Mouse (Mus musculus) intestine, postnatal 0 days (tissue): ENCODE data around the gene Mdga1. TPM values are rescaled to one million over a fixed set of nuclear protein-coding genes. Genes with fewer than 3 reads are reported as not detected.

ENCODE experiments used
- ATAC-seq: fragments of 200-750 bp; cut with Nextera tagmentation; 2 replicates; pipeline ENCODE4 v1.8.0; 2017; ENCODE audit warnings: mild to moderate bottlenecking, moderate TSS enrichment, moderate library complexity
- H3K27ac ChIP-seq: fragments of 300-500 bp; sonication (generic); 2 replicates; pipeline ENCODE4 v1.5.1; 2014; ENCODE audit warnings: mild to moderate bottlenecking, low read depth, low read length, moderate library complexity
- H3K27me3 ChIP-seq: fragments of 300-500 bp; sonication (generic); replicated peaks from 2 replicates; pipeline ENCODE4 v1.6.1; 2014; ENCODE audit warnings: low read length, mixed read lengths; ENCODE audit not compliant: control insufficient read depth, insufficient read depth
- H3K36me3 ChIP-seq: fragments of 300-500 bp; sonication (generic); 2 replicates; pipeline ENCODE4 v1.6.1; 2014; ENCODE audit warnings: mild to moderate bottlenecking, moderate library complexity; ENCODE audit not compliant: control insufficient read depth, insufficient read depth
- H3K4me1 ChIP-seq: fragments of 300-500 bp; sonication (generic); replicated peaks from 2 replicates; pipeline ENCODE4 v1.6.1; 2014; ENCODE audit warnings: antibody characterized with exemption, low read length, mixed read lengths; ENCODE audit not compliant: control insufficient read depth, insufficient read depth
- H3K4me2 ChIP-seq: fragments of 300-500 bp; sonication (generic); replicated peaks from 2 replicates; pipeline ENCODE4 v1.6.1; 2014; ENCODE audit warnings: low read depth, mild to moderate bottlenecking, moderate library complexity
- H3K4me3 ChIP-seq: fragments of 300-500 bp; sonication (generic); 2 replicates; pipeline ENCODE4 v1.5.1; 2014; ENCODE audit warnings: low read depth, low read length
- H3K9ac ChIP-seq: fragments of 300-500 bp; sonication (generic); 2 replicates; pipeline ENCODE4 v1.6.1; 2014; ENCODE audit warnings: mild to moderate bottlenecking, low read depth, low read length
- H3K9me3 ChIP-seq: fragments of 300-500 bp; sonication (generic); 2 replicates; pipeline ENCODE4 v1.6.1; 2016; ENCODE audit warnings: mixed run types; ENCODE audit not compliant: control insufficient read depth
- CTCF ChIP-seq: sonication (generic); IDR thresholded peaks from 2 replicates; pipeline ENCODE4 v1.5.1; 2016; ENCODE audit warnings: low read depth, mild to moderate bottlenecking, control low read depth, antibody characterized with exemption, moderate library complexity
- WGBS: fragments of 180-500 bp; shearing (Covaris S2); extraction: QIAGEN DNeasy Blood & Tissue Kit; methylation state at CpG from one replicate; pipeline ENCODE4 v1.1.7; 2014; 5-methylcytosine and 5-hydroxymethylcytosine counted together
- polyA plus RNA-seq: library from polyadenylated mRNA; unstranded; fragments of >200 nt; fragmentation: Nextera tagmentation; extraction: Ambion mirVana; gene quantifications from 2 replicates; pipeline ENCODE4 v1.2.1, GENCODE M21; 2015

Mdga1 gene
- polyA plus RNA-seq, 1 experiment from 2014 or later = 0.73 TPM

DNA sequence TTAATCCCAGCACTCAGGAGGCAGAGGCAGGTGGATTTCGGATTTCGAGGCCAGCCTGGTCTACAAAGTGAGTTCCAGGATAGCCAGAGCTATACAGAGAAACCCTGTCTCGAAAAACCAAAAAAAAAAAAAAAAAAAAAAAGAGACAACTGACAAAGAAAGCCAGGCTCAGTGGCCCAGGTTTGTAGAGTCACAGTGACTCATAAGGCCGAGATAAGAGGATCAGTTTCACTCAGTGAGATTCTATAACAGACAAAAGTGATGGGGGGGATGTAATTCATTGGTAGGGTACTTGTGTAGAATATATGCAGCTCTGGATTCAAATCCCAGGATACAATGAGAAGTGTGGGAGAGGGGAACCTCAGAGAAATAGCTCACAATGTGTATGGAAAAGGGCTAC, 24.6 kb upstream of the Mdga1 start:
- Histone ChIP-seq H3K9ac (no peak overlapping the region), H3K4me1 (no peaks in the 10 kb centered on the region), H3K27me3 (no peaks in the 10 kb centered on the region), H3K27ac (no peak overlapping the region), H3K9me3 (no peaks in the 10 kb centered on the region), H3K4me3 (no peak overlapping the region), H3K36me3 (no peaks in the 10 kb centered on the region), H3K4me2 (no peak overlapping the region)
- ATAC-seq = no peak
- WGBS = 86% methylated on average over 4 of the region's 4 CpGs
- TF ChIP-seq CTCF = no peak

DNA sequence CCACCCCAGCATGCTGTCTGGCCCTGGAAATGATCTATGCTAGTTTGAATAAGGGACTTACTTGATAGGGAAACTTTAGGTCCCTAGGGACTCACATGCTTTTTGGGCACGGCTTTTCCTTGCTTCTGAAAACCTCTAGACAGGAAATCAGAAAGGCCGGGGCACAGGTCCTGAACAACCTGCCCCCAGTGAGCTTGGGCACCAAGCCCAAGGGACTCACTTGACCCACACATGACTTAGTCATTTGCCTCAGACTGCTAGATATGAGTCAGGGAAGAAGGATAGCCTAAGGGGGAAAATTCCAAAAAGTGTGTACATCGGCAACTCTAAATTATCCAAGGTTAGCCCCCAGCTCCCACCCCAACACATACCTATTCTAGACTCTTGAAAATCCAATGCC, 24.1 kb upstream of the Mdga1 start:
- H3K4me3 ChIP-seq = no peak overlapping the region
- no peak overlapping the region for H3K4me2 ChIP-seq
- TF ChIP-seq CTCF = no peak
- H3K27me3 ChIP-seq = no peaks in the 10 kb centered on the region
- no peaks in the 10 kb centered on the region for H3K9me3 ChIP-seq
- no peaks in the 10 kb centered on the region for H3K4me1 ChIP-seq
- no peak overlapping the region for H3K9ac ChIP-seq
- no peaks in the 10 kb centered on the region for H3K36me3 ChIP-seq
- 81% methylated on average over 3 of the region's 3 CpGs for WGBS
- no peak for ATAC-seq
- no peak overlapping the region for H3K27ac ChIP-seq

DNA sequence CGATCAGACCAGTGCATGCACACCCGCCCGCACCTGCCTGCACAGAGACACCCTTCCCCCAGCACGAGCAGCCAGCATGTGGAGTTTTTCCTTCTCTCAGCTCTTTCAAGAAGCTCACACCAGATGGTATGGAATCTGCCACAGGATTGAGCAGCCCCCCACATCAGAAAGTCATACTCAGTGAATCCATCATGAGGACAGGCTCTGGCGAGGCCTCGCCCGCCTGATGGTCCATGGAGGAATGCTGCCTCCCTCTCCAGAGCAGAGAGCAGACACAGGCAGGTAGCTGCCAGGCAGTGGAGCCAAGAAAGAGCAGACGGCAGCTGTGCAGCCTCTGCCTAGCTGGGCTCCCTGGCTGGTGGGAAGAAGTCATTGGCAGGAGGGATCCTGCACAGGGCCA, 23.6 kb upstream of the Mdga1 start:
- no peak overlapping the region for H3K4me3 ChIP-seq
- no peak for ATAC-seq
- 78% methylated on average over 8 of the region's 8 CpGs for WGBS
- H3K4me1 ChIP-seq = no peaks in the 10 kb centered on the region
- no peaks in the 10 kb centered on the region for H3K36me3 ChIP-seq
- H3K27ac ChIP-seq = no peak overlapping the region
- no peak overlapping the region for H3K9ac ChIP-seq
- H3K27me3 ChIP-seq = no peaks in the 10 kb centered on the region
- H3K4me2 ChIP-seq = no peak overlapping the region
- TF ChIP-seq CTCF = no peak
- H3K9me3 ChIP-seq = no peaks in the 10 kb centered on the region

DNA sequence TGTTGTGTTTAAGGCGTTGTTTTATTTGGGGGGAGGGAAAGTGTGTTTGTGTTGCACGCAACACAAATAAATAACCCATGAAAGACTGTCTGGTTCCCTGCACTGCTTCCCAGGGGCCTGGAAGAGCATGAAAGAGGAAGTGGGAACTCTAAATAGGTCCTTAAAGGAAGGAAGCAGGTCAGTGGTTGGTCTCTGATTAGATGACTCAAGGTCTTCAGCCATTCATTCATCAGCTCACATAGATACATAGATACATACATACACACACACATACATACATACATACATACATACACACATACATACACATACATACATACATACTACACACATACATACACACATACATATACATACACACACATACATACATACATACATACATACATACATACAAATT, 21.0 kb upstream of the Mdga1 start:
- Histone ChIP-seq H3K4me3 (no peak overlapping the region), H3K9me3 (no peaks in the 10 kb centered on the region), H3K4me2 (no peak overlapping the region), H3K27me3 (no peaks in the 10 kb centered on the region), H3K27ac (no peak overlapping the region), H3K36me3 (no peaks in the 10 kb centered on the region), H3K4me1 (no peaks in the 10 kb centered on the region), H3K9ac (no peak overlapping the region)
- no peak for TF ChIP-seq CTCF
- 83% methylated on average over 2 of the region's 2 CpGs for WGBS
- no peak for ATAC-seq

DNA sequence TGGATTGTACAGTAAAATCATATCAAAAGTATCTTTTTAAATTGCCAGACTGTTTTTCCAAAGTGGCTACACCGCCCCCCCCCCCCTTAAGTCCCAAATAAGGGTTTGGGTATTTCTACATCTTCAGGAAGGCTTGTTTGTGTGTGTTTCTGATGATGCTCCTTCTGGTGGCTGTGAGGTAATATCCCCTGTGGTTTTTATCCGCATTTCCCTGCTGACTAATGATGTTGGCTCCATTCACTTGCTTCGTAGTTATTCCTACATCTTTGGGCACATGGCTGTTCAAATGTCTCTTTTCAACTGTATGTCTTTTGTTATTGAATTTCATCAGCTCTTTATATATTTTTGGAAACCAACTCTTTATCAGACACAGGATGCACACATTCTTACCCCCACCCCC, 20.2 kb upstream of the Mdga1 start:
- Histone ChIP-seq H3K9me3 (no peaks in the 10 kb centered on the region), H3K4me3 (no peak overlapping the region), H3K4me1 (no peaks in the 10 kb centered on the region), H3K27ac (no peak overlapping the region), H3K4me2 (no peak overlapping the region), H3K9ac (no peak overlapping the region), H3K27me3 (no peaks in the 10 kb centered on the region), H3K36me3 (no peaks in the 10 kb centered on the region)
- no peak for TF ChIP-seq CTCF
- ATAC-seq = no peak
- WGBS = 92% methylated on average over 3 of the region's 3 CpGs

DNA sequence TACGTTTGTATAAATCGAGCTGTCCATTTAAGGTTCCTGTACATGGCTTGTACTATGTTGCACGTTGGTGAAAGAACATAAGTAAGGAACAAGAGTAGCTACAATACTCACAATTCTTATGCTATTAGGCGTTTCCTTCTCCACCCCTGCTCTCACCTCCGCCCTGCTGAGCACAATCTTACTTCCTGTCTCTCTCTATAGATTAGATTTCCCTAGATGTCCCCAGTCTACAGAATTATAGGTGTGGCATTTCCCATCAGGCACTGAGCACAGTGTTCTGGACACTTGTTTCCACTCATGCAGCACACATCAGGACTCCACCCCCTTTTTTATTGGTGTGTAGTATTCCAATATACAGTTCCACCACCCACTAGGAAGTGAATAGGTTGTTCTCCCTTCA, 19.8 kb upstream of the Mdga1 start:
- Histone ChIP-seq H3K27me3 (no peaks in the 10 kb centered on the region), H3K4me1 (no peaks in the 10 kb centered on the region), H3K4me2 (no peak overlapping the region), H3K36me3 (no peaks in the 10 kb centered on the region), H3K27ac (no peak overlapping the region), H3K9me3 (no peaks in the 10 kb centered on the region), H3K4me3 (no peak overlapping the region), H3K9ac (no peak overlapping the region)
- 83% methylated on average over 5 of the region's 5 CpGs for WGBS
- ATAC-seq = no peak
- no peak for TF ChIP-seq CTCF

DNA sequence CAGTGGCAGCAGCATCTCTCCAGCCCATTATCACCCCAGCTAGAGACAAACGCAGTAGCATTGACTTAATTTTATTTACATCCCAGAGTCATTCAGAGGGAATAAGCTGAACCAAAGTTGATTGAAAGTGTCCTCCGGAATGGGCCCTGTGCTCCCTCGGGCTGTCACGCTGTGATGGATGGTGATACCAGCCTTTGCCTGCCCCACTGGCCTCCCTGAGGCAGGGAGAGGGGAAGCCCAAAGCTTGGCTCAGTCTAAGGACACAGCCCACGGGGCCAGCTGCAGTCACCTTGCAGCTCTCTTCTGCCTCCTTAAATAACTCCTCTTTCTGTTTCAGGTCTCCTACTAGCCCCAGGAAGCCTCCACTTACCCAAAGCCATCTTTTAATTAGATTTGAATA, 18.3 kb upstream of the Mdga1 start:
- no peaks in the 10 kb centered on the region for H3K36me3 ChIP-seq
- H3K4me1 ChIP-seq = no peaks in the 10 kb centered on the region
- no peak overlapping the region for H3K27ac ChIP-seq
- no peaks in the 10 kb centered on the region for H3K27me3 ChIP-seq
- H3K9me3 ChIP-seq = no peaks in the 10 kb centered on the region
- ATAC-seq = no peak
- no peak overlapping the region for H3K9ac ChIP-seq
- 26% methylated on average over 5 of the region's 5 CpGs for WGBS
- H3K4me3 ChIP-seq = no peak overlapping the region
- no peak overlapping the region for H3K4me2 ChIP-seq
- TF ChIP-seq CTCF = no peak
